Mouse (Mus musculus) yolk sac, embryonic 10.5 days (tissue): ENCODE data around the gene Prf1.

Experiments
- DNase-seq: peaks from one replicate; pipeline ENCODE4 v3.0.0-alpha.2; 2017; ENCODE audit warnings: low spot score

Prf1 gene

GRCm38 (mm10) chr10:61297477-61297876 is at the start of gene Prf1:
TSS of gene Prf1 (plus strand) at chr10:61297833.
- no peak for DNase-seq

DNA sequence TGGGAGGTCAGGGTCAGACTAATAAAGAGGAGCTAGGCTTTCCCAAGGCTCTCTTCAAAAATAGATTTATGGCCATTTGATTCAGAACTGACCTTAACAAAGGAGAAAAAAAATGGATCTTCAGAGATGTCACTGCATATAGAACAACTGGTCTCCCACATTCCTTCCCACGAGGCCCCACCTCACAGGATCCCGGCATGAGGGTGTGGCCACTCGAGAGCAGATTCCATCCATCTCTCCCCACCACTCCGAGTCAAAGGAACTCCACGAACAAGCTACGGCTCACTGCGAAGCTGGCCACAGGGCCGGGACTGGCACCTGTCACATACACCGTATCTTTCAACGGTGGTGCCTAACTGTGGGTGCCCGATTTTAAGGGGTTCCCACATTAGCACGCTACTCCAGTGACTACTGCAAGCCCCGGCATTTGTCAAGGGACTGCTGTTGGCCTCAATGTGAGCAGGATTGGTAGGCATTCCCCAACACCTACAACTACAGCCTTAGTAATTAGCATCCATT is 49.0 kb upstream of the Prf1 start:
- DNase-seq = no peak

GRCm38 (mm10) chr10:61249951-61250350 is 47.7 kb upstream of the Prf1 start:
- no peak for DNase-seq

- no peak for DNase-seq
Observed at GRCm38 (mm10) chr10:61254761-61255160, 42.9 kb upstream of the Prf1 start.

GRCm38 (mm10) chr10:61255190-61255589 is 42.4 kb upstream of the Prf1 start:
- DNase-seq = no peak

GRCm38 (mm10) chr10:61256665-61257064 is 41.0 kb upstream of the Prf1 start:
- DNase-seq = no peak

GRCm38 (mm10) chr10:61258131-61258530 is 39.5 kb upstream of the Prf1 start:
- DNase-seq = no peak

- DNase-seq = no peak
Observed at GRCm38 (mm10) chr10:61261229-61262156, 36.1 kb upstream of the Prf1 start.

- no peak for DNase-seq
Observed at GRCm38 (mm10) chr10:61263606-61264005, 34.0 kb upstream of the Prf1 start.

- DNase-seq = no peak
Observed at GRCm38 (mm10) chr10:61267378-61267777, 30.3 kb upstream of the Prf1 start.

GRCm38 (mm10) chr10:61272089-61272626 is 25.5 kb upstream of the Prf1 start:
- DNase-seq = no peak

DNA sequence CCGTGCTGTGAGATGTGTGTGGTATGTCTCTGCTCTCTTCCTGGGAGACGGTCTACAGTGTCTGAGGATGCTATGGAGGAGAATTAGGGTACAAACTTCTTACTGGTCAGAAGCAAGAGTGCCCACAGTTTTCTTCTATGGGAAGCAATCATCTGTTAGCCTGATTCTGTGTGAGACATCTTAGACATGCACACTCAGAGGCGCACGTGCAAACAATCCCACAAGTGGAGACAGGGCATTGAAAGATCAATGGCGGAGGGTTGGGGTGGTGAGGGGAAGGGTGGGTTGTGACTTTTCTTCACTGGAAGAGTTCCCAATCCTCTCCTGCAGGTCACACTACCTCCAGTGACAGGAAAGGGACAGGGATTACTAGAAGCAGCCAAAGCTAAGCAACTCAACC is 25.0 kb upstream of the Prf1 start:
- no peak for DNase-seq

DNA sequence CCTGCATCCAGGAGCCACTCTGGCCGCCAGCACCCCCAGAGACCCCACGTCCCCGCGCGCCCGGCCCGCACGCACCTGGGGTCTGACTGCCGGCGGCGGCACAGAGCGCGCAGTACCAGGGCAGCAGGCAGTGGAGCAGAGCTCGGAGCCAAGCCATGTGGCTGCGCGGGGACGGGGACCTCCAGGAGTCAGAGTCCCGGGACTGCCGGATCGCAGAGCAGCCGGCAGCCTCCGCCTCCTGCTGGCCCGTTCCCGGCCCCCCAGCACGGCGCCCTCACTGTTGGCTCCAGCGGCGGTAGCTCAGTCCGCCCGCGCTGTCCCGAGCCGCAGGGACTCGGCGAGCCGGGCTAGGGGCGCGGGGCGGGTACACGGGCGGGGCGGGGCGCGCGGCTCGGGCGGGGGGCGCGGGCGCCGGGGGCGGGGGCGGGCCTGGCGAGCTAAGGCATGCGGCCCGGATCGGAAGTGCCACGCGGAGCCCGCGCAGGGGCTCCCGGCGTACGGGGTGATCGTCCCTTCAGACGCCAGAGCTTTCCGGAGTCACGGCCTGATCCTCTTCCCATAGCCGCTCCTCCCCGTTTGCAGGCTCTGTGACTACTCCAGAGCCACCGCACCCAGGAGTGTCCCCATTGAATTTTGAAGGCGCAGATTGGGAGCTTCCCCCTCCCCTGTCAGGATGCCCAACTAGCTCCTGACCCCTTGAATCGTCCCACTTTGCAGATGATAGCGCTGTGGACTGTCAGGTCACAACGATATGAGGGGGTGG is 24.4 kb upstream of the Prf1 start, which contains the start of gene Adamts14:
Adamts14 (minus strand) TSS at position 358 of the 763 bp plus-strand sequence.
- peak; percentile 42 for DNase-seq

GRCm38 (mm10) chr10:61273844-61274215 is 23.8 kb upstream of the Prf1 start:
- no peak for DNase-seq

GRCm38 (mm10) chr10:61274532-61274931 is 23.1 kb upstream of the Prf1 start:
- peak; percentile 6 for DNase-seq

DNA sequence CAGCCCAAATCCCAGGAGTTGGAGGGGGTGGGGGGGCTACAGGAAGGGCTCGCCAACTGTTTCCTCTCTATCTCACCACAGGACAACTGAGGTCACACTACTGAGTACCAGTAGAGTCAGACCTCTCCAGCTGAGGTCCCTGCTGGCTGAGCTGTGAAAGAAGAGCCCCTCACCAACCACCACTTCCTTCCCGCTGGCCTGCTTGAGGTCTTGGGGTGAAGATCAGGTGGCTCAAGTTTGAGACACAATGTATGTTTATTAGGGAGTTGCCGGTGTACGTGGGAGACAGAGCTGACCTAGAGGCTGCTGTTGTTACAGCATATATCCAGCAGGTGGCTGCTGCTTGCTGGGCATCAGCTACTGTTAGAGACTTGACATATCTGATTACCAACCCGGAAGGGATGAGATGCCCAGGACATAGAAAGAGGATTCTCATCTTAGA is 21.9 kb upstream of the Prf1 start:
- DNase-seq = peak; percentile 42

DNA sequence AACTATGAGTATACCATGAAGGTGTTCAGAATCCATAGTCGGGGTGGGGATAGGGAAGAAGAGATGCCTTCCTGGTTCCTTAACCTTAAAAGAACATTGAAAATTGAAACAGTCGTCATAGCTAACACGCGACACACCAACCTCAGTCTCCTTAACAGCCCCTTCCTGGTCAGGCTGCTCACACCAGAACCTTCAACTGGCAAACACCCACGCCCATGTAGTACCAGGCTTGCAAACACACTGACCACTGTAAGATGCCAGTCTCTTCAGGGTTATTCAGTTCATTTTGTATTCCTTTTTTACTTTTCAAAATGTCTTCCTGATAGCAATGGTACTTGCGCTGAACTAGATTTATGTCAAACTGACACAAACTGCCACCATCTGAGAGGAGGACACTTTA is 20.6 kb upstream of the Prf1 start:
- no peak for DNase-seq

DNA sequence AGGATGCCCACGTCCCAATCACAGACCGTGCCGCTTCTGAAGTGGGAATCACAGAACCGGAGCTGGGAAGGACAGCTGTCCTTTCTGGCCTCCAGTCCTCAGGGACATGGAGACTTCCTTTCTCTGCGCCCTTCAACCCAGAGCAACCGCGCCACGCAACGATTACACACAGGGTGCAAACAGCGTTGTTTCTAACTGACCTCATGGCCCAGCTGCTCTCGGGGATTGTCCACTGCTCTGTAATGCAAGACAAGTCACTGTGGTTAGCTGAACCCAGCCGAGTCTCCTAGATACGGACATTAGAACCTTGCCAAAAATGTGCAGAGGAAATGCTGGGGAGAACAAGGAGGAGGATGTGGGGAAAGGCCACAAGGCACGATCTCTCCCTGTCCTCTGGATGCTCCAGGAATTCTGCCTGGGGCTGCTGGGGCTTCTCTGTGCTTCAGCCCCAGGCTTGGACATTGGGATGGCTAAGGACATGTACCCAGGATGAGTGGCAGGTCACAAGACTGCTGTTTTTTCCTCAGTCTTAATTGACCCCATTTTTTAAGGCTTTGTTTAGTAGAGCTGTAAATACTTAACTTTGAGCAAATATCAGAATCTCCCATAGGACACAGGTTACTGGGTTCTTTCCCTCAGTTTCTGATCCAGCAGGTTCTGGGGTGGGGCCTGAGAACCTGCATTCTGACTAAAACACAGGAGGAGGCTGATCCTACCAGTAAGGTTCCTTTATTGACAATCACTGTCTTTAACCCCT is 19.5 kb upstream of the Prf1 start:
- DNase-seq = peak; percentile 7

GRCm38 (mm10) chr10:61281115-61281514 is 16.5 kb upstream of the Prf1 start:
- DNase-seq = no peak

GRCm38 (mm10) chr10:61284309-61284708 is 13.3 kb upstream of the Prf1 start:
- DNase-seq = no peak

- DNase-seq = no peak
Observed at GRCm38 (mm10) chr10:61285271-61285670, 12.4 kb upstream of the Prf1 start.

DNA sequence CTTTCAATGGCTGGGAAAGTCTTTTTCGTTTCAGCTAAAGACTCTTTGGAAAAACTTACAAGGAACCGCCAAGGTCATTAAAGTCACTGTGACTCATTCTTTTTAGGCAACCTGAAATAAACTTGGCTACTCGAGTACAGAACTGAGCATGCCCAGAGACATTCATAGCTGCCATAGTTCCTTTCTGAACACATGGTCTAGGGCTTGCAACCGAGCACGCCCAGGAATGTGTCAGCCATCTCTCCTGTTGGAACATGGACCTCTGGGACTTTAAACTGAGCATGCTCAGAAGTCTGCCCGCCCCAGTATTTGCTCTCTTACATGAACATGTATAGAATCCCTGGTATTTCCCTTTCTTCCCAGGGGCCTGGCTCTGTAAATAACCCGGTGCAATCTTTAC is 11.4 kb upstream of the Prf1 start:
- DNase-seq = peak; percentile 37
